Mouse (Mus musculus): ENCODE results near the gene Gnptg.

- TF ChIP-seq TAL1 (IDR thresholded peaks at IDR 0.05; ENCODE audit: low read length), result no peak
- no peak for TF ChIP-seq GATA1 (IDR thresholded peaks at IDR 0.05; ENCODE audit: low read length)
Observed at GRCm38 (mm10) chr17:25230700-25231099, 9.2 kb downstream of the Gnptg start.
